Mouse (Mus musculus): Measurements from ENCODE around the gene Itga3.

Gene Itga3

GRCm38 (mm10) chr11:95004937-95005198 is 71.7 kb downstream of the Itga3 start:
- no peak for DNase-seq (ENCODE audit: low read depth, low spot score)

GRCm38 (mm10) chr11:95004136-95004936 is 72.3 kb downstream of the Itga3 start:
- no peak for DNase-seq (ENCODE audit: low read depth, low spot score)

- no peak for DNase-seq (ENCODE audit: low read depth, low spot score)
These were observed 73.9 kb downstream of the Itga3 start for GRCm38 (mm10) chr11:95002705-95003104.

- DNase-seq (ENCODE audit: low read depth, low spot score), result no peak
These were observed 74.8 kb downstream of the Itga3 start for GRCm38 (mm10) chr11:95001584-95002347.

GRCm38 (mm10) chr11:95001058-95001457 is 75.5 kb downstream of the Itga3 start:
- peak; percentile 51 for DNase-seq (ENCODE audit: low read depth, low spot score)

GRCm38 (mm10) chr11:95000548-95000947 is 76.1 kb downstream of the Itga3 start:
- no peak for DNase-seq (ENCODE audit: low read depth, low spot score)

- no peak for DNase-seq (ENCODE audit: low read depth, low spot score)
These were observed 76.5 kb downstream of the Itga3 start for GRCm38 (mm10) chr11:95000128-95000527.

GRCm38 (mm10) chr11:94998041-94998531 is 78.5 kb downstream of the Itga3 start:
- DNase-seq (ENCODE audit: low read depth, low spot score), result no peak

- no peak for DNase-seq (ENCODE audit: low read depth, low spot score)
These were observed 79.0 kb downstream of the Itga3 start for GRCm38 (mm10) chr11:94997596-94997995.

GRCm38 (mm10) chr11:94996984-94997383 is 79.6 kb downstream of the Itga3 start:
- DNase-seq (ENCODE audit: low read depth, low spot score), result no peak

- no peak for DNase-seq (ENCODE audit: low read depth, low spot score)
These were observed 80.5 kb downstream of the Itga3 start for GRCm38 (mm10) chr11:94996101-94996500.

GRCm38 (mm10) chr11:94994947-94995772 is 81.4 kb downstream of the Itga3 start:
- DNase-seq (ENCODE audit: low read depth, low spot score), result no peak

All from A20 (cell line).